Mouse (Mus musculus) midbrain, embryonic 15.5 days (tissue): ENCODE data around the gene 9230102O04Rik. TPM values are rescaled to one million over a fixed set of nuclear protein-coding genes. Genes with fewer than 3 reads are reported as not detected.

Experiments used
- ATAC-seq: fragments of 200-750 bp; cut with Nextera tagmentation; replicated peaks from 2 replicates; pipeline ENCODE4 v1.8.0; 2017; ENCODE audit warnings: moderate TSS enrichment
- H3K27ac ChIP-seq: fragments of 300-500 bp; sonication (generic); 2 replicates; pipeline ENCODE4 v1.5.1; 2015; ENCODE audit warnings: mild to moderate bottlenecking, inconsistent platforms
- H3K27me3 ChIP-seq: fragments of 300-500 bp; sonication (generic); replicated peaks from 2 replicates; pipeline ENCODE4 v1.6.1; 2015; ENCODE audit warnings: inconsistent platforms
- H3K36me3 ChIP-seq: fragments of 300-500 bp; sonication (generic); replicated peaks from 2 replicates; pipeline ENCODE4 v1.6.1; 2015; ENCODE audit warnings: inconsistent platforms
- H3K4me1 ChIP-seq: fragments of 300-500 bp; sonication (generic); 2 replicates; pipeline ENCODE4 v1.6.1; 2015; ENCODE audit warnings: inconsistent platforms
- H3K4me2 ChIP-seq: fragments of 300-500 bp; sonication (generic); 2 replicates; pipeline ENCODE4 v1.6.1; 2015; ENCODE audit warnings: inconsistent platforms, mild to moderate bottlenecking, moderate library complexity
- H3K4me3 ChIP-seq: fragments of 300-500 bp; sonication (generic); 2 replicates; pipeline ENCODE4 v1.5.1; 2015; ENCODE audit warnings: mild to moderate bottlenecking, inconsistent platforms
- H3K9ac ChIP-seq: fragments of 300-500 bp; sonication (generic); 2 replicates; pipeline ENCODE4 v1.6.1; 2015; ENCODE audit warnings: mild to moderate bottlenecking, inconsistent platforms
- H3K9me3 ChIP-seq: fragments of 300-500 bp; sonication (generic); 2 replicates; pipeline ENCODE4 v1.6.1; 2016; ENCODE audit warnings: inconsistent platforms
- WGBS: fragments of 180-500 bp; shearing (Covaris S2); methylation state at CpG from one replicate; pipeline ENCODE4 v1.1.7; 2015; ENCODE audit warnings: mixed read lengths; 5-methylcytosine and 5-hydroxymethylcytosine counted together
- polyA plus RNA-seq: library from polyadenylated mRNA; unstranded; fragments of >200 nt; fragmentation: Nextera tagmentation; extraction: Ambion mirVana; gene quantifications from 2 replicates; pipeline ENCODE4 v1.2.1, GENCODE M21; 2015

9230102O04Rik gene
- polyA plus RNA-seq, 1 experiment from 2014 or later = 4.8 TPM

GRCm38 (mm10) chr2:9883803-9884532, 5.4 kb downstream of the 9230102O04Rik start:
- peaks cover 23% of the 10 kb centered on the region for H3K4me1 ChIP-seq
- peaks cover 53% of the 10 kb centered on the region for H3K27me3 ChIP-seq
- peak overlapping the region; percentile 41 for H3K9ac ChIP-seq
- peak overlapping the region; percentile 81 for H3K27ac ChIP-seq
- no peaks in the 10 kb centered on the region for H3K36me3 ChIP-seq
- peak overlapping the region; percentile 43 for H3K4me3 ChIP-seq
- WGBS = under 1% methylated on average over 25 of the region's 27 CpGs
- H3K9me3 ChIP-seq = no peaks in the 10 kb centered on the region
- H3K4me2 ChIP-seq = peak overlapping the region; percentile 67
- ATAC-seq = no peak

GRCm38 (mm10) chr2:9882926-9883802, 6.2 kb downstream of the 9230102O04Rik start:
- WGBS = under 1% methylated on average over 43 of the region's 43 CpGs
- Histone ChIP-seq H3K27me3 (peaks cover 54% of the 10 kb centered on the region), H3K9me3 (no peaks in the 10 kb centered on the region), H3K9ac (peak overlapping the region; percentile 41), H3K36me3 (no peaks in the 10 kb centered on the region), H3K27ac (peak overlapping the region; percentile 81), H3K4me1 (peaks cover 29% of the 10 kb centered on the region), H3K4me2 (peak overlapping the region; percentile 67), H3K4me3 (peak overlapping the region; percentile 43)
- no peak for ATAC-seq

- H3K4me2 ChIP-seq = peak overlapping the region; percentile 67
- H3K27ac ChIP-seq = peak overlapping the region; percentile 81
- peaks cover 29% of the 10 kb centered on the region for H3K4me1 ChIP-seq
- H3K9me3 ChIP-seq = no peaks in the 10 kb centered on the region
- H3K27me3 ChIP-seq = peaks cover 52% of the 10 kb centered on the region
- peak overlapping the region; percentile 43 for H3K4me3 ChIP-seq
- H3K9ac ChIP-seq = peak overlapping the region; percentile 41
- no peaks in the 10 kb centered on the region for H3K36me3 ChIP-seq
- under 1% methylated on average over 39 of the region's 39 CpGs for WGBS
- ATAC-seq = no peak
These were observed 6.9 kb downstream of the 9230102O04Rik start for GRCm38 (mm10) chr2:9882371-9882925.

- H3K4me3 ChIP-seq = peak overlapping the region; percentile 43
- ATAC-seq = peak; percentile 17
- peaks cover 46% of the 10 kb centered on the region for H3K27me3 ChIP-seq
- H3K9ac ChIP-seq = peak overlapping the region; percentile 41
- peak overlapping the region; percentile 81 for H3K27ac ChIP-seq
- no peaks in the 10 kb centered on the region for H3K9me3 ChIP-seq
- H3K36me3 ChIP-seq = no peaks in the 10 kb centered on the region
- H3K4me1 ChIP-seq = peaks cover 29% of the 10 kb centered on the region
- 2% methylated on average over 13 of the region's 13 CpGs for WGBS
- H3K4me2 ChIP-seq = peak overlapping the region; percentile 67
These were observed 7.7 kb downstream of the 9230102O04Rik start for GRCm38 (mm10) chr2:9881611-9882023.

DNA sequence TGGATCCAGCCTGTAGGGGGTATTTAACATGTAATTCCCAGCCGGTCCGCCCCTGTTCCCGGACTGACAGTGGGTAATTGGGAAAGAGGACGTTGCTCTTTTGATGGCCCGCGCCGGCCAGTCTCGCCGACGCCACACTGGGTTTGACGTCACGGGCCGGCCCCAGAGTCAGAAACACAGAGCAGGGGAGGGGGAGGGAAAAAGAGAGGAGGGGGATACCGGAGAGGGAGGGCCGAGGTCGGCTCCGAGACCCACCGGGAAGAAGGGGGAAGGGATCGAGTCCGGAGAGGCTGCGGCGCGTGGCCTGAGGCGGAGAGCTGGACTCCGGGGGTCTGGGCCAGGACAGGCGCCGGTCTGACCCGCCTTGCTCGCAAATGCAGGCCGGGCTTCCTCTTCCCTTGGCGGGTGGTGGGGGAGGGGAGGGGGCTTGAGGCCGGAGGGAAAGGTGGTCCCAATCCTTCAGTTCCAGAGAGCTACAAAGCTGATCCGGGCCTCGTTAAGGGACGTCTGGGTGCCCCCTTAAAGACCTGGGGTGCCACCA, 8.2 kb downstream of the 9230102O04Rik start, which contains the start of gene 4930412O13Rik:
TSS of gene 4930412O13Rik (plus strand) at position 202 of the 541 bp plus-strand sequence.
- Histone ChIP-seq H3K4me3 (peak within 1 kb of the TSS; percentile 43), H3K27ac (peak within 1 kb of the TSS; percentile 81), H3K36me3 (no peaks in the 10 kb centered on the region), H3K27me3 (peaks cover 43% of the 10 kb centered on the region), H3K9ac (peak within 1 kb of the TSS; percentile 41), H3K4me1 (peaks cover 29% of the 10 kb centered on the region), H3K4me2 (peak within 1 kb of the TSS; percentile 67), H3K9me3 (no peaks in the 10 kb centered on the region)
- WGBS = under 1% methylated on average over 34 of the region's 35 CpGs
- ATAC-seq = peak; percentile 5; the same call in 1 of the 2 replicates

GRCm38 (mm10) chr2:9880271-9880670, 9.1 kb downstream of the 9230102O04Rik start:
- Histone ChIP-seq H3K27ac (peak overlapping the region; percentile 81), H3K27me3 (peaks cover 41% of the 10 kb centered on the region)

GRCm38 (mm10) chr2:9879493-9879892, 9.8 kb downstream of the 9230102O04Rik start:
- ATAC-seq = peak; percentile 91
- Histone ChIP-seq H3K27ac (peak overlapping the region; percentile 81; the same call in 1 of the 2 replicates), H3K4me3 (peak overlapping the region; percentile 43), H3K4me1 (peaks cover 32% of the 10 kb centered on the region), H3K4me2 (peak overlapping the region; percentile 67), H3K36me3 (no peaks in the 10 kb centered on the region), H3K9ac (peak overlapping the region; percentile 38; the same call in 1 of the 2 replicates), H3K9me3 (no peaks in the 10 kb centered on the region), H3K27me3 (peaks cover 40% of the 10 kb centered on the region)
- under 1% methylated on average over 21 of the region's 21 CpGs for WGBS

More at GRCm38 (mm10) chr2:9880271-9880670, 9.1 kb downstream of the 9230102O04Rik start:
- 5% methylated on average over 11 of the region's 11 CpGs for WGBS
- H3K9ac ChIP-seq = no peak overlapping the region
- H3K4me1 ChIP-seq = peaks cover 29% of the 10 kb centered on the region
- no peaks in the 10 kb centered on the region for H3K36me3 ChIP-seq
- no peaks in the 10 kb centered on the region for H3K9me3 ChIP-seq
- peak overlapping the region; percentile 67 for H3K4me2 ChIP-seq
- no peak for ATAC-seq
- H3K4me3 ChIP-seq = peak overlapping the region; percentile 43; the same call in 1 of the 2 replicates

- Histone ChIP-seq H3K27ac (peak overlapping the region; percentile 81), H3K36me3 (no peaks in the 10 kb centered on the region), H3K27me3 (peaks cover 41% of the 10 kb centered on the region), H3K4me3 (peak overlapping the region; percentile 43), H3K9me3 (no peaks in the 10 kb centered on the region), H3K4me1 (peaks cover 32% of the 10 kb centered on the region), H3K4me2 (peak overlapping the region; percentile 67), H3K9ac (peak overlapping the region; percentile 38; the same call in 1 of the 2 replicates)
- ATAC-seq = peak; percentile 8
- under 1% methylated on average over 22 of the region's 22 CpGs for WGBS
These were observed 10.2 kb downstream of the 9230102O04Rik start for GRCm38 (mm10) chr2:9879092-9879491.

DNA sequence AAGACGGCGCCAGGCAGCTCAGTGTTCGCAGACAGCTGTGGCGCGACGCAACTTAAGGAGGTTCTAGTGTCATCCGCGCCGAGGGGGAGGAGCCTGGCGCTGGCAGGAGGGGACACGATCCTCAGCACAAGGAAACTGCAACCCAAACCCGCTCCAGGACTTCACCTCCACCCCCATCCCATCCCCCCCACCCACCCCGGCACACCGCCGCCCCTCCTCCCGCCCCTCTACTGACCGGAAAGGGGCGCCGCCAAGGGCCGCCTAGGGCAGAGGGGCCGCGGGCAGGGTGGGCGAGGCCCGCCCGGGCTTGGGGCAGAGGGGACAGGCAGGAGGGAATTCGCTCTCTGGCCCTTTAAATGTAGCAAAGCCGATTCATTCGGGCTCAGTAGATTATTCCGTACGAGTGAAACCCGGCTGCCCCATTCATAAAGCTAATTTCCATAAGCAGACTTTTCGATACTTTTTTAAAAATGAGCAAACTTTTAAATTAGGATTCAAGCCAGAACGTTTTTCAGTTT, 10.7 kb downstream of the 9230102O04Rik start:
- no peaks in the 10 kb centered on the region for H3K9me3 ChIP-seq
- H3K27ac ChIP-seq = peak overlapping the region; percentile 81
- H3K36me3 ChIP-seq = no peaks in the 10 kb centered on the region
- peaks cover 32% of the 10 kb centered on the region for H3K4me1 ChIP-seq
- H3K9ac ChIP-seq = peak overlapping the region; percentile 38; the same call in 1 of the 2 replicates
- peak overlapping the region; percentile 43 for H3K4me3 ChIP-seq
- H3K4me2 ChIP-seq = peak overlapping the region; percentile 67
- ATAC-seq = peak; percentile 35
- peaks cover 44% of the 10 kb centered on the region for H3K27me3 ChIP-seq
- WGBS = under 1% methylated on average over 30 of the region's 33 CpGs

- peak overlapping the region; percentile 67 for H3K4me2 ChIP-seq
- H3K4me1 ChIP-seq = peaks cover 31% of the 10 kb centered on the region
- peak overlapping the region; percentile 43 for H3K4me3 ChIP-seq
- H3K27me3 ChIP-seq = peaks cover 50% of the 10 kb centered on the region
- no peak for ATAC-seq
- H3K27ac ChIP-seq = peak overlapping the region; percentile 81
- WGBS = under 1% methylated on average over 19 of the region's 19 CpGs
- H3K36me3 ChIP-seq = no peaks in the 10 kb centered on the region
- peak overlapping the region; percentile 38 for H3K9ac ChIP-seq
- no peaks in the 10 kb centered on the region for H3K9me3 ChIP-seq
These were observed 11.3 kb downstream of the 9230102O04Rik start for GRCm38 (mm10) chr2:9877966-9878563.

DNA sequence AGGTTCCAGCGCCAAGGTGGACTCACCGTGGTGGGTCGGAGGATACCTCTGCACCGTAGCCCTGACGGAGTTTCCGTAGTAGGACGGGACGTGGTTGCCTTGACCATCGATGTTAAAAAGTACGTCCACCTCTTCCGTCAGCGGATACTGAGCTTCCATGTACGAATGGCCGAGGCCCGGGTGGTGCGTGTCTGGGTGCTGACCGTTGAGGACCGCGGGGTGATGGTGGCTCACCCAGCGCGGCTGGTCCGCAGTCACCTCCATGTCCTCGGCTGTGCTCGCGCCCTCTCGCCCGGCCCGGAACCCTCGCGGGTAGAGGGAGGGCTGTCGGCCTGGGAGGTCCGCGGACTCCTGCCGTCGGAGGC, 12.0 kb downstream of the 9230102O04Rik start:
- Histone ChIP-seq H3K4me1 (peaks cover 25% of the 10 kb centered on the region), H3K36me3 (no peaks in the 10 kb centered on the region), H3K4me2 (peak overlapping the region; percentile 67), H3K9ac (peak overlapping the region; percentile 38), H3K27me3 (peaks cover 57% of the 10 kb centered on the region), H3K9me3 (no peaks in the 10 kb centered on the region), H3K27ac (peak overlapping the region; percentile 81), H3K4me3 (peak overlapping the region; percentile 43)
- ATAC-seq = no peak
- WGBS = under 1% methylated on average over 35 of the region's 35 CpGs
